Mouse (Mus musculus): ENCODE measurements around the gene Rfxank.
A peak's percentile ranks its signal among the peaks of the same experiment; 100 is the strongest.

Rfxank gene

GRCm38 (mm10) chr8:70147678-70148607, 9.0 kb upstream of the Rfxank start:
- DNase-seq: no peak

GRCm38 (mm10) chr8:70139981-70140380, 1.0 kb upstream of the Rfxank start:
- DNase-seq: no peak

DNA sequence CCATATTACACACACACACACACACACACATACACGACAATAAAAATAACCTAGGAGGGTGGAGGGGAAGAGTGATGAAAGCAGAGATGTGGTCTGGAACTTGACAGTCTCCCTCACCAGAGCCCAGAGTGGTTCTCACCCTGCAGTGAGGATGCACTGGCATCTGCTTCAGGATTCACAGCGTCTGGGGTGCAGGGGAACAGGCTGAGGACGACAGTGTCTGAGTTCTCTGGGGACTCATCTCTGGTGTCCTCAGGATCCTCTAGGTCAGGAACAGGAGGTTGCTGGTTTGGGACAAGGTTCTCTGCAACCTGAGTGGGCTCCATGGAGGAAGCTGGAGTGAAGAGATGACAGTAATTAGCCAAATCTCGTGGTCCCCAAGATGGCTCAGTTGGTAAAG, 1.1 kb downstream of the Rfxank start:
- no peak for DNase-seq

GRCm38 (mm10) chr8:70136591-70136990, 2.4 kb downstream of the Rfxank start:
- no peak for DNase-seq

- DNase-seq: no peak
Measured at GRCm38 (mm10) chr8:70134931-70135330, 4.0 kb downstream of the Rfxank start.

- DNase-seq: no peak
Measured at GRCm38 (mm10) chr8:70134086-70134485, 4.9 kb downstream of the Rfxank start.

- peak; percentile 79 to 86 for DNase-seq
Measured at GRCm38 (mm10) chr8:70131166-70131883, 7.6 kb downstream of the Rfxank start, which contains the start of gene Nr2c2ap. Nr2c2ap (plus strand) TSS chr8:70131333.

GRCm38 (mm10) chr8:70130066-70130465, 8.9 kb downstream of the Rfxank start:
- no peak for DNase-seq

GRCm38 (mm10) chr8:70129309-70129952, 9.5 kb downstream of the Rfxank start:
- peak; percentile 47 to 67 for DNase-seq

GRCm38 (mm10) chr8:70128435-70128834, 10.5 kb downstream of the Rfxank start:
- DNase-seq: peak; percentile 40 to 43

DNA sequence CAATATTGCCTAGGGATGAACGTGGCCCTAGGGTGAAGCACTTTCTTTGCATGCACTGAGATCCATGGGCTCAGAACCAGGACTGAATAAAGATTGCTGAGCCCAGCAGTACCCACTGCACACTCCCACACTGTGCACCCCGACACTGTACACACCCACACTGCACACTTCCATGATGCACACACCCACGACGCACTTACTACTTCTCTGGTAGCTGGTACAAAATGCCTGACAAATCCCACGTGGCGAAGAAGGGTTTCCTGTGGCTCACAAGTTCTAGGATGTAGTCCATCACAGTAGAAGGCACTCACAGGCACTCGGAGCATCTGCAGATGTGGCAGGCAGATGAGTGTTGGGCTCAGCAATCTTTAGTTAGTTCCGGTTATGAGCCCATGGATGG, 14.0 kb downstream of the Rfxank start:
- no peak for DNase-seq

GRCm38 (mm10) chr8:70122863-70123262, 16.1 kb downstream of the Rfxank start:
- DNase-seq: peak in 1 of 2 experiments; percentile 23

GRCm38 (mm10) chr8:70120667-70121066, 18.3 kb downstream of the Rfxank start, which contains the start of gene Ncan:
Ncan (minus strand) TSS chr8:70120873.
- peak; percentile 45 to 59 for DNase-seq

- DNase-seq: no peak
Measured at GRCm38 (mm10) chr8:70118726-70119700, 19.9 kb downstream of the Rfxank start.

GRCm38 (mm10) chr8:70117611-70118010, 21.3 kb downstream of the Rfxank start:
- no peak for DNase-seq

GRCm38 (mm10) chr8:70114892-70115291, 24.1 kb downstream of the Rfxank start:
- DNase-seq: no peak

- DNase-seq: no peak
Measured at GRCm38 (mm10) chr8:70114488-70114887, 24.5 kb downstream of the Rfxank start.

- no peak for DNase-seq
Measured at GRCm38 (mm10) chr8:70112401-70113016, 26.4 kb downstream of the Rfxank start.

DNA sequence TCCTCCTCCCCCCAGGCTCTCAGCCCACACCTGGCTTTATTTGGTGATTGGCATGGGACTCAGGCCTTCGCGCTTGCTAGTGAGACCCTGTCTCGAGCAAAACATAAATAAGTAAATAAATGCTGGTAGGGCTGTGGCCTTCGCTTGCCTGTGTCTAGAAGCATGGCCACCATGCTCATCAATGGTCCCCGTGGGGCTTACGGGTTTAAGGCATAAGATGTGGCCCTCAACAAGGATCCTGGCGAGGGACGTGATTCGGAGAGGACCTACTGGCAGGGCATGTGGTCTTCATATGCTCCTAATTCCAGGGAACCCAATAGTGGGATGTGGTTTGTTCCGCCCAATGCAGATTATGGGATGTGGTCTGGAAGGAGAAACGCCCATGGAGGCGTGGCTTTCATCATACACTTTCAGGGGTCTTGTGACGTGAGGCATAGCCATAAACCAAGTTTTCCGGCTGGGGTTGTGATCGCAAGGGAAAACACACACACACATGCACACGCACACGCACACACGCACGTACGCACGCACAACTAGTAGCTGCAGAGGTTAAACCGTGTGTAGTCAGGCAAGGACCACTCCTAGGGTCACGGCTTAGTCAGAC, 27.7 kb downstream of the Rfxank start:
- DNase-seq: no peak

DNA sequence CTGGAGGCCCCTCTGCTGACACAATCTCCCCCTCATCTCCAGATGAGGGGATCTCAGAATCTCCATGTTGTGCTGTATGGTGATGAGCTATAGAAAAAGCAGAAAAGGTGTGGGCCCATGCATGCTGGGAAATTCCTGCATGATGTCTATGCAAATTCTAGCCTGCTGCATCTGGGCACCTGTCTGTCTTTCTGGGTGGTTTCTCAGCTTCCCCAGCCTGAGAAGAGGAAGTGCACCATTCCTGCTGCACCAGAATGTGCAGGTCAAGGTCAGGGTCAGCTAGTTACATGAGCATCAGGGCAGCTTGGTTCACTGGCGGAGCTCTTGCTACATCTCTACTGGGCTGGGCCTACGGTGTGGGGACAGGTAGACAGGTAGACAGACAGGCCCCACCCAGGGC, 28.5 kb downstream of the Rfxank start:
- DNase-seq: no peak

DNA sequence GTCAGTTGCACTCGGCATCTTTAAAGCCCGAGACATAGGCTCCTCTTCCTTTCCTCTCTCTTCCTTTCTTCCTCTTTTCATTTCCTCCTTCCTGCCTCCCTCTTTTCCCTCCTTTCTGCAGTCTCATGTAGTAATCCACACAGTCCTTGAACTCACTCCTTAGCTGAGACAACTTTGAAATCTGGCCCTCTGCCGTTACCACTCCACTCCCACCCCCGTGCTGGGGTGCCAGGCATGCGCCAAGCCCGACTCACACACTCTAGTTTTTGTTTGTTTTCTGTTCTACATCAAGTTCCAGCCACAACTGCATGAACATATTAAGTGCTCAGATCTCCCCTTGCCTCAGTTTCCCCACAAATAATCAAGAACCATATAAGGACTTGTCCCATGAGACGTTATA, 34.0 kb downstream of the Rfxank start:
- no peak for DNase-seq
